Mouse (Mus musculus): ENCODE results near the gene Lipk. TPM values are rescaled to one million over a fixed set of nuclear protein-coding genes. Genes with fewer than 3 reads are reported as not detected.

Gene Lipk
- total RNA-seq, 2 experiments from 2014 or later: not detected

Small RNA genes within 50 kb of the gene (microRNA-seq; reads per million reads assigned to microRNA genes)
- 0 reads per million in 2 experiments for gene Gm23334

Other genes with a start within 250 kb of the Lipk start
- gene Lipo3, start 246.3 kb upstream of the Lipk start, total RNA-seq (2021): 1 to 10 TPM; 5.0 to 5.6 TPM
- gene Lipo1, start 220.8 kb upstream of the Lipk start, total RNA-seq (2021): not detected
- not detected for gene Lipf, start 47.1 kb upstream of the Lipk start, total RNA-seq (2021)
- gene Lipn, start 59.1 kb downstream of the Lipk start, total RNA-seq (2021): not detected
- not detected for gene Lipm, start 92.6 kb downstream of the Lipk start, total RNA-seq (2021)
- gene Ankrd22, start 157.8 kb downstream of the Lipk start, total RNA-seq (2021): under 1 TPM in 1 of 2 experiments, not detected in 1; 0.60 TPM
- gene Stambpl1, start 183.9 kb downstream of the Lipk start, total RNA-seq (2021): 10 to 100 TPM; 22.5 to 23.4 TPM
- 10 to 100 TPM; 11.2 to 15.1 TPM for gene Acta2, start 247.3 kb downstream of the Lipk start, total RNA-seq (2021)